Mouse (Mus musculus): ENCODE data around the gene Cep68. TPM values are rescaled to one million over a fixed set of nuclear protein-coding genes. Genes with fewer than 3 reads are reported as not detected.

Cep68 gene
- polyA plus RNA-seq, 1 experiment from 2014 or later, result 32.8 TPM

- H3K27ac ChIP-seq (ENCODE audit: low read depth, low read length), result no peak overlapping the region
- ATAC-seq (replicated peaks; ENCODE audit: insufficient number of reproducible peaks, low FRiP score, low TSS enrichment), result no peak
- no peaks in the 10 kb centered on the region for H3K9me3 ChIP-seq (replicated peaks; ENCODE audit: control insufficient read depth, low read length)
- no peaks in the 10 kb centered on the region for H3K27me3 ChIP-seq (ENCODE audit: control insufficient read depth, insufficient read depth, low read length)
- H3K4me2 ChIP-seq, result no peak overlapping the region
- WGBS (ENCODE audit: insufficient replicate concordance), result 53% methylated on average over 8 of the region's 8 CpGs
- H3K9ac ChIP-seq (ENCODE audit: low read depth, low read length), result no peak overlapping the region
- H3K4me1 ChIP-seq (ENCODE audit: control insufficient read depth, insufficient read depth, low read length), result no peaks in the 10 kb centered on the region
- H3K4me3 ChIP-seq (ENCODE audit: low read depth, low read length), result no peak overlapping the region
- H3K36me3 ChIP-seq (ENCODE audit: control insufficient read depth, insufficient read depth, low read length), result no peaks in the 10 kb centered on the region
These were observed 13.6 kb upstream of the Cep68 start for GRCm38 (mm10) chr11:20262628-20263380.

- no peaks in the 10 kb centered on the region for H3K27me3 ChIP-seq (ENCODE audit: control insufficient read depth, insufficient read depth, low read length)
- 73% methylated on average over 4 of the region's 4 CpGs for WGBS (ENCODE audit: insufficient replicate concordance)
- H3K4me1 ChIP-seq (ENCODE audit: control insufficient read depth, insufficient read depth, low read length), result no peaks in the 10 kb centered on the region
- no peak for ATAC-seq (replicated peaks; ENCODE audit: insufficient number of reproducible peaks, low FRiP score, low TSS enrichment)
- H3K9me3 ChIP-seq (replicated peaks; ENCODE audit: control insufficient read depth, low read length), result no peaks in the 10 kb centered on the region
- H3K4me2 ChIP-seq, result no peak overlapping the region
- H3K36me3 ChIP-seq (ENCODE audit: control insufficient read depth, insufficient read depth, low read length), result no peaks in the 10 kb centered on the region
- no peak overlapping the region for H3K9ac ChIP-seq (ENCODE audit: low read depth, low read length)
- H3K27ac ChIP-seq (ENCODE audit: low read depth, low read length), result no peak overlapping the region
- no peak overlapping the region for H3K4me3 ChIP-seq (ENCODE audit: low read depth, low read length)
These were observed 5.6 kb upstream of the Cep68 start for GRCm38 (mm10) chr11:20254791-20255190.

GRCm38 (mm10) chr11:20253088-20253487 is 3.9 kb upstream of the Cep68 start:
- Histone ChIP-seq H3K4me1 (ENCODE audit: control insufficient read depth, insufficient read depth, low read length) (0 out of 2 replicates have a peak, but pooled peaks cover 2% of the 10 kb centered on the region), H3K4me3 (ENCODE audit: low read depth, low read length) (no peak overlapping the region), H3K36me3 (ENCODE audit: control insufficient read depth, insufficient read depth, low read length) (no peaks in the 10 kb centered on the region), H3K9ac (ENCODE audit: low read depth, low read length) (no peak overlapping the region), H3K27ac (ENCODE audit: low read depth, low read length) (no peak overlapping the region), H3K27me3 (ENCODE audit: control insufficient read depth, insufficient read depth, low read length) (no peaks in the 10 kb centered on the region), H3K4me2 (no peak overlapping the region), H3K9me3 (replicated peaks; ENCODE audit: control insufficient read depth, low read length) (no peaks in the 10 kb centered on the region)
- ATAC-seq (replicated peaks; ENCODE audit: insufficient number of reproducible peaks, low FRiP score, low TSS enrichment), result no peak
- WGBS (ENCODE audit: insufficient replicate concordance), result 68% methylated on average over 2 of the region's 2 CpGs

- H3K36me3 ChIP-seq (ENCODE audit: control insufficient read depth, insufficient read depth, low read length), result peaks cover 5% of the 10 kb centered on the region; the same call in 1 of the 2 replicates
- no peaks in the 10 kb centered on the region for H3K27me3 ChIP-seq (ENCODE audit: control insufficient read depth, insufficient read depth, low read length)
- peaks cover 21% of the 10 kb centered on the region for H3K4me1 ChIP-seq (ENCODE audit: control insufficient read depth, insufficient read depth, low read length)
- H3K9me3 ChIP-seq (replicated peaks; ENCODE audit: control insufficient read depth, low read length), result no peaks in the 10 kb centered on the region
- WGBS (ENCODE audit: insufficient replicate concordance), result 85% methylated on average over 6 of the region's 6 CpGs
- no peak overlapping the region for H3K9ac ChIP-seq (ENCODE audit: low read depth, low read length)
- no peak overlapping the region for H3K27ac ChIP-seq (ENCODE audit: low read depth, low read length)
- H3K4me2 ChIP-seq, result no peak overlapping the region; the same call in 1 of the 2 replicates
- no peak for ATAC-seq (replicated peaks; ENCODE audit: insufficient number of reproducible peaks, low FRiP score, low TSS enrichment)
- no peak overlapping the region for H3K4me3 ChIP-seq (ENCODE audit: low read depth, low read length)
These were observed 1.4 kb upstream of the Cep68 start for GRCm38 (mm10) chr11:20250476-20251178.

GRCm38 (mm10) chr11:20248840-20249239 is 389 bp downstream of the Cep68 start:
- Histone ChIP-seq H3K36me3 (ENCODE audit: control insufficient read depth, insufficient read depth, low read length) (peaks cover 5% of the 10 kb centered on the region; the same call in 1 of the 2 replicates), H3K4me2 (peak overlapping the region; percentile 98), H3K4me3 (ENCODE audit: low read depth, low read length) (peak overlapping the region; percentile 94), H3K27ac (ENCODE audit: low read depth, low read length) (peak overlapping the region; percentile 89), H3K4me1 (ENCODE audit: control insufficient read depth, insufficient read depth, low read length) (peaks cover 29% of the 10 kb centered on the region), H3K9ac (ENCODE audit: low read depth, low read length) (peak overlapping the region; percentile 99), H3K9me3 (replicated peaks; ENCODE audit: control insufficient read depth, low read length) (no peaks in the 10 kb centered on the region), H3K27me3 (ENCODE audit: control insufficient read depth, insufficient read depth, low read length) (no peaks in the 10 kb centered on the region)
- 1% methylated on average over 28 of the region's 39 CpGs for WGBS (ENCODE audit: insufficient replicate concordance)
- peak; percentile 60 for ATAC-seq (replicated peaks; ENCODE audit: insufficient number of reproducible peaks, low FRiP score, low TSS enrichment)

- 23% methylated on average over 4 of the region's 4 CpGs for WGBS (ENCODE audit: insufficient replicate concordance)
- peak overlapping the region; percentile 89; the same call in 1 of the 2 replicates for H3K27ac ChIP-seq (ENCODE audit: low read depth, low read length)
- H3K36me3 ChIP-seq (ENCODE audit: control insufficient read depth, insufficient read depth, low read length), result peaks cover 5% of the 10 kb centered on the region; the same call in 1 of the 2 replicates
- H3K9me3 ChIP-seq (replicated peaks; ENCODE audit: control insufficient read depth, low read length), result no peaks in the 10 kb centered on the region
- H3K27me3 ChIP-seq (ENCODE audit: control insufficient read depth, insufficient read depth, low read length), result no peaks in the 10 kb centered on the region
- H3K4me3 ChIP-seq (ENCODE audit: low read depth, low read length), result peak overlapping the region; percentile 94
- no peak for ATAC-seq (replicated peaks; ENCODE audit: insufficient number of reproducible peaks, low FRiP score, low TSS enrichment)
- peaks cover 34% of the 10 kb centered on the region for H3K4me1 ChIP-seq (ENCODE audit: control insufficient read depth, insufficient read depth, low read length)
- peak overlapping the region; percentile 99 for H3K9ac ChIP-seq (ENCODE audit: low read depth, low read length)
- H3K4me2 ChIP-seq, result peak overlapping the region; percentile 98
These were observed 952 bp downstream of the Cep68 start for GRCm38 (mm10) chr11:20248277-20248676.

- Histone ChIP-seq H3K9me3 (replicated peaks; ENCODE audit: control insufficient read depth, low read length) (no peaks in the 10 kb centered on the region), H3K9ac (ENCODE audit: low read depth, low read length) (no peak overlapping the region), H3K4me1 (ENCODE audit: control insufficient read depth, insufficient read depth, low read length) (peaks cover 40% of the 10 kb centered on the region), H3K36me3 (ENCODE audit: control insufficient read depth, insufficient read depth, low read length) (peaks cover 5% of the 10 kb centered on the region; the same call in 1 of the 2 replicates), H3K4me3 (ENCODE audit: low read depth, low read length) (no peak overlapping the region), H3K27me3 (ENCODE audit: control insufficient read depth, insufficient read depth, low read length) (no peaks in the 10 kb centered on the region), H3K4me2 (peak overlapping the region; percentile 98), H3K27ac (ENCODE audit: low read depth, low read length) (no peak overlapping the region)
- 83% methylated on average over 8 of the region's 8 CpGs for WGBS (ENCODE audit: insufficient replicate concordance)
- ATAC-seq (replicated peaks; ENCODE audit: insufficient number of reproducible peaks, low FRiP score, low TSS enrichment), result no peak
These were observed 1.9 kb downstream of the Cep68 start for GRCm38 (mm10) chr11:20247146-20247855.

- Histone ChIP-seq H3K4me2 (no peak overlapping the region), H3K36me3 (ENCODE audit: control insufficient read depth, insufficient read depth, low read length) (peaks cover 5% of the 10 kb centered on the region; the same call in 1 of the 2 replicates), H3K9ac (ENCODE audit: low read depth, low read length) (no peak overlapping the region), H3K9me3 (replicated peaks; ENCODE audit: control insufficient read depth, low read length) (no peaks in the 10 kb centered on the region), H3K4me3 (ENCODE audit: low read depth, low read length) (no peak overlapping the region; the same call in 1 of the 2 replicates), H3K27ac (ENCODE audit: low read depth, low read length) (no peak overlapping the region), H3K4me1 (ENCODE audit: control insufficient read depth, insufficient read depth, low read length) (peaks cover 40% of the 10 kb centered on the region), H3K27me3 (ENCODE audit: control insufficient read depth, insufficient read depth, low read length) (no peaks in the 10 kb centered on the region)
- no peak for ATAC-seq (replicated peaks; ENCODE audit: insufficient number of reproducible peaks, low FRiP score, low TSS enrichment)
- WGBS (ENCODE audit: insufficient replicate concordance), result 64% methylated on average over 1 of the region's 1 CpGs
These were observed 2.6 kb downstream of the Cep68 start for GRCm38 (mm10) chr11:20246616-20247015.

Measured in heart, embryonic 11.5 days (tissue).